Mouse (Mus musculus): ENCODE measurements at regions not wholly inside any gene's neighbourhood (a gene's known extent, or its start where the extent isn't known, plus 50 kb on each side); places are given as distances from the start of the nearest gene placed in this dataset.

DNA sequence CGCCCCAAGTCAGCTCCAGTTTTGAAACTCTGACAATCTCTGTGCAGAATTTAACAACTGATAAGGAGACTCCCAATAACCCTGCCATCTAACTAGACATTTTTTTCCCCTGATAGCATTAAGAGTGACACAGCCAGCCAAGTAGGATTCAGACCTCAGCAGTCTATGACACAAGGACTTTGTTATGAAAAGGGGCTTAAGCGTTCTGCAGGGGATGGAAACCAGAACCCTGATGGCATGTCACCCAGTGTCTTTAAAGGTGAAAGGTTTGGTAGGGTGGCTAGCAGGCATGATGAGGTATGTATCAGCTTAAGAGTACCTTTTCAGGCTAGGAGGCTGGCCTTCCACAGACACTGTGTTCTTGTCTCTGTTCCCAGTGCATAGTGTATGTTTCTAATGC lies 199.8 kb downstream of the Inhba start:
- Histone ChIP-seq H3K27me3 (replicated peaks; ENCODE audit: control insufficient read depth, insufficient read depth, low read length) (no peaks in the 10 kb centered on the region), H3K27ac (ENCODE audit: low read depth) (no peak overlapping the region), H3K9me3 (ENCODE audit: control insufficient read depth, low read length) (no peaks in the 10 kb centered on the region), H3K4me2 (ENCODE audit: low read length) (no peak overlapping the region), H3K9ac (ENCODE audit: low read length) (no peak overlapping the region), H3K4me3 (ENCODE audit: low read depth, low read length) (no peak overlapping the region), H3K36me3 (ENCODE audit: control insufficient read depth, insufficient read depth, low read length) (no peaks in the 10 kb centered on the region), H3K4me1 (replicated peaks; ENCODE audit: control insufficient read depth, insufficient read depth, low read length) (no peaks in the 10 kb centered on the region)
- DNase-seq (ENCODE audit: low spot score), result no peak
- no peak for ATAC-seq (replicated peaks; ENCODE audit: low FRiP score, low TSS enrichment, low read depth)
- 55% methylated on average over 2 of the region's 2 CpGs for WGBS

DNA sequence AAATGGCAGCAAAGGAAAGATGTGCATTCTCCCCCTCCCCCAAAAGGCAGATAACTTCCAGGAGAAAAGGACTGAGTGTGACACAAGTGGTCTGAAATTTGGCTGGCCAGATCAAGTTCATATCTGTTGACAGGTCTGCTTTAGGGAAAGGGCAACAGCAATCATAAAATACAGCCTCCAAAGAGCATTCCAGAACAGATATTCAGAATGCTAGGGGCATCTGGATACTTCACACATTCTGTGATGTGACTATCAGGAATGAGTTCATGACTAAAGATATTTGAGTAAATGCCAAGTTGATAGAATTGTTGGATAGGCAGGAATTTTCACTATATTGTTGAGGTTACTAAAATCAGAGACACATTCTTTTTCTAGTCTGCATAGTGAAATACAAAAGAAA lies 208.2 kb downstream of the Inhba start:
- H3K4me1 ChIP-seq (replicated peaks; ENCODE audit: control insufficient read depth, insufficient read depth, low read length), result no peaks in the 10 kb centered on the region
- no peak overlapping the region for H3K27ac ChIP-seq (ENCODE audit: low read depth)
- DNase-seq (ENCODE audit: low spot score) (no peak), ATAC-seq (replicated peaks; ENCODE audit: low FRiP score, low TSS enrichment, low read depth) (no peak)
- no peaks in the 10 kb centered on the region for H3K9me3 ChIP-seq (ENCODE audit: control insufficient read depth, low read length)
- H3K4me2 ChIP-seq (ENCODE audit: low read length), result no peak overlapping the region
- H3K27me3 ChIP-seq (replicated peaks; ENCODE audit: control insufficient read depth, insufficient read depth, low read length), result no peaks in the 10 kb centered on the region
- no peak overlapping the region for H3K4me3 ChIP-seq (ENCODE audit: low read depth, low read length)
- H3K9ac ChIP-seq (ENCODE audit: low read length), result no peak overlapping the region
- H3K36me3 ChIP-seq (ENCODE audit: control insufficient read depth, insufficient read depth, low read length), result no peaks in the 10 kb centered on the region

GRCm38 (mm10) chr13:16222942-16223600 lies 211.4 kb downstream of the Inhba start:
- DNase-seq (ENCODE audit: low spot score) (no peak), ATAC-seq (replicated peaks; ENCODE audit: low FRiP score, low TSS enrichment, low read depth) (no peak)
- Histone ChIP-seq H3K36me3 (ENCODE audit: control insufficient read depth, insufficient read depth, low read length) (no peaks in the 10 kb centered on the region), H3K27me3 (replicated peaks; ENCODE audit: control insufficient read depth, insufficient read depth, low read length) (no peaks in the 10 kb centered on the region), H3K27ac (ENCODE audit: low read depth) (no peak overlapping the region), H3K4me2 (ENCODE audit: low read length) (no peak overlapping the region), H3K9me3 (ENCODE audit: control insufficient read depth, low read length) (no peaks in the 10 kb centered on the region), H3K9ac (ENCODE audit: low read length) (no peak overlapping the region), H3K4me1 (replicated peaks; ENCODE audit: control insufficient read depth, insufficient read depth, low read length) (no peaks in the 10 kb centered on the region), H3K4me3 (ENCODE audit: low read depth, low read length) (no peak overlapping the region)
- 68% methylated on average over 5 of the region's 5 CpGs for WGBS

DNA sequence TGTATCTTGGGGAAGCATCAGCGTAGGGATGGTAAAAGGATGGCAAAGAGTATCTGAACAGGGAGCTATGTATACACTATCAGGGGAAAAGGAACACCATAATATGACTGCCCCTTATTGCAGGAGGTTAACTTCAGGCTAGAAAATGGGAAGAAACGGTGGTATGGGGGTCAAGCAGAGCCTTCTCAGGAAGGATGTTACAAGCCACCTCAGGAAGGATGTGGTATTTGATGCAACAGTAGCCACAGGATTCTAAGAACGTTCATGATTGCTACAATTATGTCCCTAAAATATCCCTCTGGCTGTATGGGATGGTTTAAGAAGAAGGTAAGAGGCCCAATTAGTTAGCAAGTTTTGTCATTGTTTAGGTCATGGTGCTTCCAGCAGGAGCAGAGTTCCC lies 249.5 kb downstream of the Inhba start:
- no peak overlapping the region for H3K4me3 ChIP-seq (ENCODE audit: low read depth, low read length)
- H3K9ac ChIP-seq (ENCODE audit: low read length), result no peak overlapping the region
- no peaks in the 10 kb centered on the region for H3K36me3 ChIP-seq (ENCODE audit: control insufficient read depth, insufficient read depth, low read length)
- ATAC-seq (replicated peaks; ENCODE audit: low FRiP score, low TSS enrichment, low read depth) (no peak), DNase-seq (ENCODE audit: low spot score) (no peak)
- 79% methylated on average over 3 of the region's 3 CpGs for WGBS
- no peaks in the 10 kb centered on the region for H3K27me3 ChIP-seq (replicated peaks; ENCODE audit: control insufficient read depth, insufficient read depth, low read length)
- H3K9me3 ChIP-seq (ENCODE audit: control insufficient read depth, low read length), result no peaks in the 10 kb centered on the region
- no peak overlapping the region for H3K4me2 ChIP-seq (ENCODE audit: low read length)
- no peaks in the 10 kb centered on the region for H3K4me1 ChIP-seq (replicated peaks; ENCODE audit: control insufficient read depth, insufficient read depth, low read length)
- H3K27ac ChIP-seq (ENCODE audit: low read depth), result no peak overlapping the region

- no peak overlapping the region for H3K27ac ChIP-seq (ENCODE audit: low read depth)
- H3K4me3 ChIP-seq (ENCODE audit: low read depth, low read length), result no peak overlapping the region
- no peaks in the 10 kb centered on the region for H3K36me3 ChIP-seq (ENCODE audit: control insufficient read depth, insufficient read depth, low read length)
- no peaks in the 10 kb centered on the region for H3K27me3 ChIP-seq (replicated peaks; ENCODE audit: control insufficient read depth, insufficient read depth, low read length)
- H3K4me2 ChIP-seq (ENCODE audit: low read length), result no peak overlapping the region
- ATAC-seq (replicated peaks; ENCODE audit: low FRiP score, low TSS enrichment, low read depth) (no peak), DNase-seq (ENCODE audit: low spot score) (no peak)
- no peaks in the 10 kb centered on the region for H3K9me3 ChIP-seq (ENCODE audit: control insufficient read depth, low read length)
- WGBS, result 84% methylated on average over 3 of the region's 3 CpGs
- no peaks in the 10 kb centered on the region; the same call in 1 of the 2 replicates for H3K4me1 ChIP-seq (replicated peaks; ENCODE audit: control insufficient read depth, insufficient read depth, low read length)
- no peak overlapping the region for H3K9ac ChIP-seq (ENCODE audit: low read length)
These were observed 268.3 kb downstream of the Inhba start for GRCm38 (mm10) chr13:16279974-16280373.

- Histone ChIP-seq H3K27me3 (replicated peaks; ENCODE audit: control insufficient read depth, insufficient read depth, low read length) (no peaks in the 10 kb centered on the region), H3K36me3 (ENCODE audit: control insufficient read depth, insufficient read depth, low read length) (no peaks in the 10 kb centered on the region), H3K27ac (ENCODE audit: low read depth) (no peak overlapping the region), H3K9me3 (ENCODE audit: control insufficient read depth, low read length) (no peaks in the 10 kb centered on the region), H3K4me3 (ENCODE audit: low read depth, low read length) (no peak overlapping the region), H3K9ac (ENCODE audit: low read length) (no peak overlapping the region), H3K4me1 (replicated peaks; ENCODE audit: control insufficient read depth, insufficient read depth, low read length) (no peaks in the 10 kb centered on the region; the same call in 1 of the 2 replicates), H3K4me2 (ENCODE audit: low read length) (no peak overlapping the region)
- DNase-seq (ENCODE audit: low spot score) (no peak), ATAC-seq (replicated peaks; ENCODE audit: low FRiP score, low TSS enrichment, low read depth) (no peak)
- 57% methylated on average over 2 of the region's 2 CpGs for WGBS
These were observed 269.1 kb downstream of the Inhba start for GRCm38 (mm10) chr13:16280742-16281141.

GRCm38 (mm10) chr13:16281777-16282176 lies 270.1 kb downstream of the Inhba start:
- H3K9me3 ChIP-seq (ENCODE audit: control insufficient read depth, low read length), result no peaks in the 10 kb centered on the region
- no peaks in the 10 kb centered on the region for H3K27me3 ChIP-seq (replicated peaks; ENCODE audit: control insufficient read depth, insufficient read depth, low read length)
- no peak overlapping the region for H3K9ac ChIP-seq (ENCODE audit: low read length)
- no peak overlapping the region for H3K4me2 ChIP-seq (ENCODE audit: low read length)
- H3K27ac ChIP-seq (ENCODE audit: low read depth), result no peak overlapping the region
- H3K36me3 ChIP-seq (ENCODE audit: control insufficient read depth, insufficient read depth, low read length), result no peaks in the 10 kb centered on the region
- ATAC-seq (replicated peaks; ENCODE audit: low FRiP score, low TSS enrichment, low read depth) (no peak), DNase-seq (ENCODE audit: low spot score) (no peak)
- no peak overlapping the region for H3K4me3 ChIP-seq (ENCODE audit: low read depth, low read length)
- H3K4me1 ChIP-seq (replicated peaks; ENCODE audit: control insufficient read depth, insufficient read depth, low read length), result no peaks in the 10 kb centered on the region; the same call in 1 of the 2 replicates

DNA sequence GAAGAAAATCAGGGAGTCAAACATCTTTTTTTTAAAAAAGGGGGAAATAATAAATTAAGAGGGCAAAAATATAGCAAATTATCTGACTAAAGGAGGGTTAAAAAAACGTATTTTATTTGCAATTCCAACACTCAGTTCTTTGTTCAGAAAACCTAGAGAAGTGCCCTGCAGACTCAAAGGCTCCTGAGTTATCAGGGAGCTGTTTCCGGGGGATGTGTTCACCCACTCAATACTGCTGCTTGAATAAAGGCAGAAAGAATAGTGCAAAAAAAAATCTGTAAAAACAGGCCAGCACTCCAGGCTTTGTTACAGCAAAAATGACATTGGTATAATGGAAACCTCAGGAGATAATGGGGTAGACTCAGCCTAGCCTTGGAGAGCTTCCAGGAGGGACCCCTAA lies 270.6 kb downstream of the Inhba start:
- H3K9me3 ChIP-seq (ENCODE audit: control insufficient read depth, low read length), result no peaks in the 10 kb centered on the region
- no peaks in the 10 kb centered on the region for H3K36me3 ChIP-seq (ENCODE audit: control insufficient read depth, insufficient read depth, low read length)
- no peak overlapping the region for H3K4me3 ChIP-seq (ENCODE audit: low read depth, low read length)
- H3K27me3 ChIP-seq (replicated peaks; ENCODE audit: control insufficient read depth, insufficient read depth, low read length), result no peaks in the 10 kb centered on the region
- no peak overlapping the region for H3K9ac ChIP-seq (ENCODE audit: low read length)
- ATAC-seq (replicated peaks; ENCODE audit: low FRiP score, low TSS enrichment, low read depth), result no peak
- WGBS, result 51% methylated on average over 2 of the region's 2 CpGs
- H3K4me2 ChIP-seq (ENCODE audit: low read length), result no peak overlapping the region
- no peak overlapping the region for H3K27ac ChIP-seq (ENCODE audit: low read depth)
- no peaks in the 10 kb centered on the region; the same call in 1 of the 2 replicates for H3K4me1 ChIP-seq (replicated peaks; ENCODE audit: control insufficient read depth, insufficient read depth, low read length)
- no peak for DNase-seq (ENCODE audit: low spot score)

GRCm38 (mm10) chr13:16283336-16283735 lies 271.7 kb downstream of the Inhba start:
- 41% methylated on average over 4 of the region's 4 CpGs for WGBS
- no peak overlapping the region for H3K4me2 ChIP-seq (ENCODE audit: low read length)
- no peaks in the 10 kb centered on the region; the same call in 1 of the 2 replicates for H3K4me1 ChIP-seq (replicated peaks; ENCODE audit: control insufficient read depth, insufficient read depth, low read length)
- H3K27ac ChIP-seq (ENCODE audit: low read depth), result no peak overlapping the region
- ATAC-seq (replicated peaks; ENCODE audit: low FRiP score, low TSS enrichment, low read depth) (no peak), DNase-seq (ENCODE audit: low spot score) (no peak)
- H3K9ac ChIP-seq (ENCODE audit: low read length), result no peak overlapping the region
- H3K36me3 ChIP-seq (ENCODE audit: control insufficient read depth, insufficient read depth, low read length), result no peaks in the 10 kb centered on the region
- no peaks in the 10 kb centered on the region for H3K27me3 ChIP-seq (replicated peaks; ENCODE audit: control insufficient read depth, insufficient read depth, low read length)
- H3K9me3 ChIP-seq (ENCODE audit: control insufficient read depth, low read length), result no peaks in the 10 kb centered on the region
- no peak overlapping the region for H3K4me3 ChIP-seq (ENCODE audit: low read depth, low read length)

Data from intestine, embryonic 14.5 days (tissue).